Mouse (Mus musculus) forebrain, postnatal 0 days (tissue): ENCODE data around the gene Cdc26. TPM values are rescaled to one million over a fixed set of nuclear protein-coding genes. Genes with fewer than 3 reads are reported as not detected.

Experiments used
- ATAC-seq: fragments of 200-750 bp; cut with Nextera tagmentation; 2 replicates; pipeline ENCODE4 v1.8.0; 2017; ENCODE audit warnings: mild to moderate bottlenecking, moderate library complexity
- DNase-seq: peaks from one replicate; pipeline ENCODE4 v3.0.0-alpha.2; 2015
- H3K27ac ChIP-seq: fragments of 300-500 bp; sonication (generic); 2 replicates; pipeline ENCODE4 v1.5.1; 2014; ENCODE audit warnings: low read depth, mild to moderate bottlenecking, antibody characterized with exemption, low read length, moderate library complexity, mixed read lengths
- H3K27me3 ChIP-seq: fragments of 300-500 bp; sonication (generic); 2 replicates; pipeline ENCODE4 v1.6.1; 2014; ENCODE audit warnings: mild to moderate bottlenecking, low read length, mixed read lengths; ENCODE audit not compliant: insufficient read depth
- H3K36me3 ChIP-seq: fragments of 300-500 bp; sonication (generic); 2 replicates; pipeline ENCODE4 v1.6.1; 2014; ENCODE audit warnings: mild to moderate bottlenecking, moderate library complexity; ENCODE audit not compliant: insufficient read depth
- H3K4me1 ChIP-seq: fragments of 300-500 bp; sonication (generic); 2 replicates; pipeline ENCODE4 v1.6.1; 2014; ENCODE audit warnings: antibody characterized with exemption; ENCODE audit not compliant: insufficient read depth
- H3K4me2 ChIP-seq: fragments of 300-500 bp; sonication (generic); 2 replicates; pipeline ENCODE4 v1.6.1; 2014; ENCODE audit warnings: low read depth, mild to moderate bottlenecking, moderate library complexity
- H3K4me3 ChIP-seq: fragments of 300-500 bp; sonication (generic); 2 replicates; pipeline ENCODE4 v1.5.1; 2014; ENCODE audit warnings: low read depth, low read length, mixed read lengths
- H3K9ac ChIP-seq: fragments of 300-500 bp; sonication (generic); 2 replicates; pipeline ENCODE4 v1.6.1; 2014; ENCODE audit warnings: mild to moderate bottlenecking
- H3K9me3 ChIP-seq: fragments of 300-500 bp; sonication (generic); 2 replicates; pipeline ENCODE4 v1.6.1; 2016; ENCODE audit warnings: low read length
- CTCF ChIP-seq: sonication (generic); IDR thresholded peaks from 2 replicates; pipeline ENCODE4 v1.5.1; 2016; ENCODE audit warnings: antibody characterized with exemption, control low read depth, low read depth
- WGBS: fragments of 180-500 bp; shearing (Covaris S2); extraction: QIAGEN DNeasy Blood & Tissue Kit; methylation state at CpG from one replicate; pipeline ENCODE4 v1.1.7; 2014; 5-methylcytosine and 5-hydroxymethylcytosine counted together
- polyA plus RNA-seq: library from polyadenylated mRNA; unstranded; fragments of >200 nt; fragmentation: Nextera tagmentation; extraction: Ambion mirVana; gene quantifications from 2 replicates; pipeline ENCODE4 v1.2.1, GENCODE M21; 2015
- total RNA-seq: library from RNA; depleted of rRNA; stranded (reverse); fragments of >200 nt; gene quantifications from 2 replicates; pipeline ENCODE4 v1.2.3, GENCODE M21; 2014; rRNA removed

Gene Cdc26
- total and polyA plus RNA-seq, 2 experiments from 2014 or later = 51.1 to 81.7 TPM

DNA sequence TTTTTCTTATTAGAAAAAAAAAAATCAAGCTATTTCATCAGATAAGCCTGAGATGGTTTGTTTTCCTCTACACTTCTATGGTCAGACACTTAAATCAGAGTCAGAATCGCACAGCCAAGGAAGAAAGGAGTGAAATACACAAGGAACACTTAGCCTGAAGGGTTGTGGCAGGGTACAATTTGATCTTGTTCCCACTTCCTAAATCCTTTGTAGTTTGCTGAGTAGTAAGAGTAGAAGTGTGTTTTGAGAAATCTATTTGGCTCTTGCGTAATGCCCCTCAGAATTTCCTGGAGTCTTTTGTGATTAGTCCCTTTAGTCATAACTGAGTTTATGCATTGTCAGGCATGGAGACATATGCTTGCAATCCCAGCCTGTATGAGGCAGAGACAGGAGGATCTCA, 59.1 kb downstream of the Cdc26 start:
- WGBS = 90% methylated on average over 2 of the region's 2 CpGs
- TF ChIP-seq CTCF = no peak
- H3K4me3 ChIP-seq = no peak overlapping the region
- DNase-seq = no peak
- H3K9me3 ChIP-seq = no peaks in the 10 kb centered on the region
- H3K27ac ChIP-seq = no peak overlapping the region
- no peak for ATAC-seq
- H3K27me3 ChIP-seq = no peaks in the 10 kb centered on the region
- no peak overlapping the region for H3K4me2 ChIP-seq
- H3K36me3 ChIP-seq = peaks cover 39% of the 10 kb centered on the region
- H3K4me1 ChIP-seq = no peaks in the 10 kb centered on the region
- no peak overlapping the region for H3K9ac ChIP-seq

DNA sequence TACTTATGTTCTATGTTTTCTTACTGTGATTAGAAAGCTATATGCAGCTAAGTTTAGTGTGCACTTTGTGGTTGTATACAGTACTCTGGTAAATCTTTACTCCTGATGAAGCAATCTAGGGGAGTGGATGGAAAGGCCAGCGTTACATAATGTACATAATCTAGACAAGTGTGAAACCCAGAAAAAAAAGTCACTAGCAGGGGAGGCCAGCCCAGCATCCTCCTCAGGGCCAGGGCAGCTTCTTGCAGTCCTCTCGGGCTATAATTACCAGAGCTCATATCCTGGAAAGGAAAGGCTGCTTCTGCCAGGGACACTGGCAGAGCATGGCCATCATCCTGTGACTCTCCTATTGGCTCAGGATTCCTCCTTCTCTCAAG, 60.1 kb downstream of the Cdc26 start:
- Histone ChIP-seq H3K27me3 (no peaks in the 10 kb centered on the region), H3K4me1 (no peaks in the 10 kb centered on the region), H3K9me3 (no peaks in the 10 kb centered on the region), H3K4me2 (no peak overlapping the region), H3K9ac (no peak overlapping the region), H3K36me3 (peaks cover 39% of the 10 kb centered on the region), H3K4me3 (no peak overlapping the region), H3K27ac (no peak overlapping the region)
- no peak for TF ChIP-seq CTCF
- ATAC-seq (no peak), DNase-seq (no peak)
- 82% methylated on average over 2 of the region's 2 CpGs for WGBS

DNA sequence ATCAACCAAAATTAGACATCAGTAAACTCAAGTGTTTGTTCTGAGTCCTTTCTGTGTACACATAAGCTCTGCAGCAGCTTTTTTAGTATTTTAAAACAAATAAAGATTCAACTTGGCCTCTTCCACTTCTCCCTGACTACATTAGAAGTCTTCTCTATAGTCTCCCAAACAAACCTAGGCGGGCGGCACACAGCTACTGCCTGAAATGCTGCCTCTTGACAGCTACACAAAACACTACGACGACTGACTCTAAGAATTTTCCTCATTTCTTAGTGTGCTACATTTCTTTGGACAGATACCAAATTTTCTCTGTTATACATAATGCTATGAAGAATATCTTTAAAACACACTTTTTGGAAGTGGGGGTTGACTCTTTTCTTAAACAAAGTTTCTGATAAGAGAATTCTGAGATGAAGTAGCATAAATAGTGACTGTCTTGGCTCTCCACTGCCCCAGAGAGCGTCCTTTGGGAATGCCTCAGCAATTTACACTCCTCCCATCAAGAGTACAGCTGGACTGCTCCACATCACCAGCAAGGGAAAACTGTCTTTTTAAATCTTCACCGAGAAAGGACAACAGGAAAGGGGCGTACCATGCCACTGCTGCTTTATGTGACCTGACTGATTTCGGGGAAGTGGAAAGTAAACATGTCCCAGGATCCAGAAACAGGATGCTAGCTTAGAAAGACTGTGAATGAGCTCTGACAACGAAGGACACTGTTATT, 60.7 kb downstream of the Cdc26 start:
- H3K4me1 ChIP-seq = no peaks in the 10 kb centered on the region
- TF ChIP-seq CTCF = no peak
- ATAC-seq (no peak), DNase-seq (no peak)
- peaks cover 41% of the 10 kb centered on the region for H3K36me3 ChIP-seq
- H3K9ac ChIP-seq = no peak overlapping the region
- WGBS = 84% methylated on average over 9 of the region's 9 CpGs
- no peaks in the 10 kb centered on the region for H3K9me3 ChIP-seq
- no peaks in the 10 kb centered on the region for H3K27me3 ChIP-seq
- H3K27ac ChIP-seq = no peak overlapping the region
- H3K4me3 ChIP-seq = no peak overlapping the region
- no peak overlapping the region for H3K4me2 ChIP-seq

DNA sequence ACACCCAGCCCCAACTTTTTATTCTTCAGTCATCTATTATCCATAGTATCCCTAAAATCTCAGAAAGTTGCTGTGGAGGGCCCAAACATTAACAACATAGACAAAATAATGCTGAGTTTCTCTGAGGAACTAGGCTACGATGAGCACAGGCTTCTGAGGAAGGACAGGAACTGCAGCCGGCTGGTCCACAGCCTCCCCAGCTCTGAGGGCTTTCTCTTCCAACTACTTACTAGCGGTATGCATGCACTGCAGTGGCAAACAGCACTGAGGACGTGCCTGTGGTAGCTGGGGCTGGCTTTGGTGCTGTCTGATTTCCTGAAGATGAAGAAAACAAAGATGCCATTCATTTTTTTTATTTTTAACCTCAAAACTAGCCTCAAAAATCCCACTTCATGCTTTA, 62.6 kb downstream of the Cdc26 start:
- no peak overlapping the region for H3K4me3 ChIP-seq
- TF ChIP-seq CTCF = no peak
- no peak overlapping the region for H3K4me2 ChIP-seq
- peaks cover 41% of the 10 kb centered on the region for H3K36me3 ChIP-seq
- H3K9ac ChIP-seq = no peak overlapping the region
- H3K27me3 ChIP-seq = no peaks in the 10 kb centered on the region
- 84% methylated on average over 4 of the region's 4 CpGs for WGBS
- DNase-seq = no peak
- H3K9me3 ChIP-seq = no peaks in the 10 kb centered on the region
- H3K27ac ChIP-seq = no peak overlapping the region
- H3K4me1 ChIP-seq = no peaks in the 10 kb centered on the region
- ATAC-seq = no peak

DNA sequence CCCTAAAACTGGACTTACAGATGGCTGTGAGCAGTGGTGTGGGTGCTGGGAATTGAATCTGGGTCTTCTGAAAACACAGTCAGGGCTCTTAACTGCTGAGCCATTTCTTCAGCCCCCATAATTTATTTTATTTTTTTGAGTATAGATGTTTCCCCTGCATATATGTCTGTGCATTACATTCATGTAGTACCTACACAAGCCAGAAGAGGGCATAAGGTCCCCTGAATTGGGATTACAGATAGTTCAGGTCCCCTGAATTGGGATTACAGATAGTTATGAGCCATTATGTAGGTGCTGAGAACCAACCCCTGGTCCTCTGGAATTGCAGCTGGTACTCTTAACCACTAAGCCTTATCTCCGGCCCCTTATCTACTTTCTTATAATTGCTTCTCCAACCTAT, 64.4 kb downstream of the Cdc26 start:
- 92% methylated on average over 1 of the region's 1 CpGs for WGBS
- no peaks in the 10 kb centered on the region for H3K9me3 ChIP-seq
- H3K27ac ChIP-seq = no peak overlapping the region
- H3K27me3 ChIP-seq = no peaks in the 10 kb centered on the region
- DNase-seq (no peak), ATAC-seq (no peak)
- peaks cover 38% of the 10 kb centered on the region for H3K36me3 ChIP-seq
- no peaks in the 10 kb centered on the region for H3K4me1 ChIP-seq
- no peak overlapping the region for H3K9ac ChIP-seq
- no peak overlapping the region for H3K4me2 ChIP-seq
- H3K4me3 ChIP-seq = no peak overlapping the region
- TF ChIP-seq CTCF = peak; percentile 28; the same call in 1 of the 2 replicates

DNA sequence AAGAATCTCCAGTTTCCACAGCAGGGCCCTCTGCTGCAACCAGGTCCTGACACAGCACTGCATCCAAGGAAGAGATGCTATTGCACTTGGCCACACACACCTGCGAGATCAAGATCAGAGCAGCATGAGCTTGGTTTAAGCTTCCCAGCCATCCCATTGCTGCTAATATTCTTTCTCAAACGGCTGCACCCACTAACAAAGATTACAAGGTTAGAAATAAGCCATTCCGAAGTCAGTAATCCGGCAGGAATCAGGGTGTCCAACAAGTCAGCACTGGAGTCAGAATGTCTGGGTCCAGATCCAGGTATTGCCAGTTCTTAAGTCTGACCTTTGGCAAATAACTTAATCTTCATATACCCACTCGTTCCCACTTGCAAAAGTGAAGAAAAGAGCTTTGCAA, 69.9 kb downstream of the Cdc26 start:
- 95% methylated on average over 5 of the region's 5 CpGs for WGBS
- H3K27ac ChIP-seq = no peak overlapping the region
- DNase-seq (no peak), ATAC-seq (no peak)
- no peak overlapping the region for H3K9ac ChIP-seq
- no peak for TF ChIP-seq CTCF
- peaks cover 48% of the 10 kb centered on the region for H3K36me3 ChIP-seq
- H3K9me3 ChIP-seq = no peaks in the 10 kb centered on the region
- H3K4me2 ChIP-seq = no peak overlapping the region
- H3K27me3 ChIP-seq = no peaks in the 10 kb centered on the region
- H3K4me3 ChIP-seq = no peak overlapping the region
- no peaks in the 10 kb centered on the region for H3K4me1 ChIP-seq

Other genes starting within 250 kb of the Cdc26 start
- gene Zfp37, start 177.6 kb downstream of the Cdc26 start, total RNA-seq = 24.2 and 30.1 TPM in 2 replicates
- gene Zfp37, start 177.6 kb downstream of the Cdc26 start, polyA plus RNA-seq = 11.2 and 14.6 TPM in 2 replicates
- 11.3 and 15.8 TPM in 2 replicates for gene Slc31a2, start 146.1 kb downstream of the Cdc26 start, total RNA-seq
- gene Slc31a2, start 146.1 kb downstream of the Cdc26 start, polyA plus RNA-seq = 5.3 and 10.9 TPM in 2 replicates
- gene Fkbp15, start 48.1 kb downstream of the Cdc26 start, total RNA-seq = 34.0 and 43.3 TPM in 2 replicates
- gene Fkbp15, start 48.1 kb downstream of the Cdc26 start, polyA plus RNA-seq = 14.3 and 19.1 TPM in 2 replicates
- 15.2 and 16.2 TPM in 2 replicates for gene Slc31a1, start 47.9 kb downstream of the Cdc26 start, total RNA-seq
- gene Slc31a1, start 47.9 kb downstream of the Cdc26 start, polyA plus RNA-seq = 30.4 and 39.9 TPM in 2 replicates
- gene Prpf4, start 155 bp upstream of the Cdc26 start, total RNA-seq = 17.2 and 20.2 TPM in 2 replicates
- gene Prpf4, start 155 bp upstream of the Cdc26 start, polyA plus RNA-seq = 9.6 and 13.3 TPM in 2 replicates
- 1.3 TPM in 1 of 2 replicates, not detected in the other for gene Rnf183, start 26.6 kb upstream of the Cdc26 start, total RNA-seq
- gene Rnf183, start 26.6 kb upstream of the Cdc26 start, polyA plus RNA-seq = 0.31 and 0.43 TPM in 2 replicates
- gene Wdr31, start 62.3 kb upstream of the Cdc26 start, total RNA-seq = 6.8 and 9.5 TPM in 2 replicates
- 12.6 and 20.0 TPM in 2 replicates for gene Wdr31, start 62.3 kb upstream of the Cdc26 start, polyA plus RNA-seq
- 0.15 and 0.86 TPM in 2 replicates for gene Bspry, start 71.4 kb upstream of the Cdc26 start, total RNA-seq
- 0.31 and 0.51 TPM in 2 replicates for gene Bspry, start 71.4 kb upstream of the Cdc26 start, polyA plus RNA-seq
- 3.5 and 6.6 TPM in 2 replicates for gene Hdhd3, start 94.8 kb upstream of the Cdc26 start, total RNA-seq
- 4.4 and 4.6 TPM in 2 replicates for gene Hdhd3, start 94.8 kb upstream of the Cdc26 start, polyA plus RNA-seq
- gene Alad, start 111.3 kb upstream of the Cdc26 start, total RNA-seq = 35.8 and 37.6 TPM in 2 replicates
- 74.7 and 74.9 TPM in 2 replicates for gene Alad, start 111.3 kb upstream of the Cdc26 start, polyA plus RNA-seq
- 29.1 and 36.6 TPM in 2 replicates for gene Pole3, start 116.4 kb upstream of the Cdc26 start, total RNA-seq
- 52.2 and 68.3 TPM in 2 replicates for gene Pole3, start 116.4 kb upstream of the Cdc26 start, polyA plus RNA-seq
- 0.31 and 0.38 TPM in 2 replicates for gene 4933430I17Rik, start 116.7 kb upstream of the Cdc26 start, total RNA-seq
- 0.50 and 0.72 TPM in 2 replicates for gene 4933430I17Rik, start 116.7 kb upstream of the Cdc26 start, polyA plus RNA-seq
- 56.1 and 63.5 TPM in 2 replicates for gene Rgs3, start 151.2 kb upstream of the Cdc26 start, total RNA-seq
- gene Rgs3, start 151.2 kb upstream of the Cdc26 start, polyA plus RNA-seq = 34.7 and 47.3 TPM in 2 replicates